Mouse (Mus musculus): Measurements from ENCODE around the gene Gsx2. TPM values are rescaled to one million over a fixed set of nuclear protein-coding genes. Genes with fewer than 3 reads are reported as not detected.

The Gsx2 gene
- polyA plus RNA-seq, 1 experiment, result not detected

DNA sequence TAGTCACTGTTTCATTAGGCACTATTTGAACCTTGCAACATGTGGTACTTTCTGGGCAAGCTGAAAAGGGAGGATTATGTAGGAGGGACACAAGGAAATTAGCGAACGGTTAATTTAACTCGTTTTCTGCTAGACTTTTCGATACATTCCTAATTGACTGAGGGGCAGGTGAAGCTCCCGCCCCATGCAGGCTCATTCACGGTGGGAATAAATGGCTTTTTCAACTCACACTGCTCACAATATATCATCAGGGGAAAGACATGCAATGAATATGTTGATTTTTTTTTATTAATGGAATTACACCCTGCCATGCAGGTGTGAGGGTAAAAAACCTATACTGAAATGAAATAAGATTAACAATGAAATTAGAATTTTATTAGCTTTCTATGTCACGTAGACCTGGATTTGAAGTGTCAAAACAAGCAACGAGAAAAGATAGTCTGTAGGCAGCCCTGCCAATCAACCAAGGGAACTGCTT, 9.0 kb downstream of the Gsx2 start:
- H3ac ChIP-seq (ENCODE audit: control insufficient read depth, insufficient read length, low read depth), result no peak overlapping the region
- H3K4me3 ChIP-seq (ENCODE audit: insufficient read depth, poor library complexity, severe bottlenecking), result no peak overlapping the region
- H3K79me2 ChIP-seq (ENCODE audit: control insufficient read depth, insufficient read depth), result no peaks in the 10 kb centered on the region
- H3K36me3 ChIP-seq (ENCODE audit: control insufficient read depth, insufficient read depth), result no peaks in the 10 kb centered on the region
- TF ChIP-seq CTCF (IDR thresholded peaks at IDR 0.05; ENCODE audit: control insufficient read depth, insufficient read depth, insufficient read length) (no peak), MYOD1 (IDR thresholded peaks at IDR 0.05; ENCODE audit: control insufficient read depth, insufficient read length, low read depth) (no peak)
- H3K27me3 ChIP-seq (ENCODE audit: control insufficient read depth, insufficient read depth, insufficient read length), result peaks cover 59% of the 10 kb centered on the region
- H3K79me3 ChIP-seq (ENCODE audit: low read depth), result no peaks in the 10 kb centered on the region

DNA sequence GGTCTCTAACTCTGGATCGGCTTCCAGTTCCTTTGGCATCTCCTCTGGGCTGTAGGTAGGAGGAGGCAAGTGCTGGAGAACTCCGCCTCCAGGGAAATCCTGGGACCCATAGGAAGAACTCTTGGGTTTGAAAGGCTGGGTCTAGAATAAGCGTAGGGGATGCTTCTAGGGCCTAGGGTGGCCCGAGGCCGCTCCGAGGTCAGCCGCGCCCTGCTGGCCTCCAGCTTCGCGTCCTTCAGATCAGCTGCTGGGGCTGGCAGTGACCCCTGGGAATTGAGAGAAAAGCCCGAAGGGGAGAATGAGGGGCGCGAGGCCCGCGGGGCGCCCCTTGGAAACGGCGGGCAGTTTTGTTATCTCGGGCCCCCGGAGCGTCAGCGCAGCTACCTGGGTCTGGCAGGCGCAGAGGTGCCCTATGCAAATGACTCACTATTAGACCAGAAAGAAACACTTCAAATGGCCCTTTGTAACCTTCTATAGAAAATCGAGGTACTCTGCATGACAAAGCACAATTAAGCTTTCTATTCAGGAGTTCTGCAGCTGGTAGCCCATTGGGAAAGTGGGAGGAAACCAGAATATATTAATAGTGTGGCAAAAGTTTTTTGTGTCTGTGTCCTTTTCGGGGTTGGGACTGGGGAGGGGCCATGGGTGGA, 9.6 kb downstream of the Gsx2 start:
- Histone ChIP-seq H3K79me2 (ENCODE audit: control insufficient read depth, insufficient read depth) (no peaks in the 10 kb centered on the region), H3ac (ENCODE audit: control insufficient read depth, insufficient read length, low read depth) (no peak overlapping the region), H3K27me3 (ENCODE audit: control insufficient read depth, insufficient read depth, insufficient read length) (peaks cover 59% of the 10 kb centered on the region), H3K36me3 (ENCODE audit: control insufficient read depth, insufficient read depth) (no peaks in the 10 kb centered on the region), H3K79me3 (ENCODE audit: low read depth) (no peaks in the 10 kb centered on the region), H3K4me3 (ENCODE audit: insufficient read depth, poor library complexity, severe bottlenecking) (no peak overlapping the region)
- no peak for TF ChIP-seq CTCF (IDR thresholded peaks at IDR 0.05; ENCODE audit: control insufficient read depth, insufficient read depth, insufficient read length)
- no peak for TF ChIP-seq CEBPB (IDR thresholded peaks at IDR 0.05; ENCODE audit: low read depth)
- TF ChIP-seq MAX (IDR thresholded peaks at IDR 0.05), result no peak
- no peak for TF ChIP-seq MYOD1 (IDR thresholded peaks at IDR 0.05; ENCODE audit: control insufficient read depth, insufficient read length, low read depth)
- TF ChIP-seq USF1 (IDR thresholded peaks at IDR 0.05; ENCODE audit: low read depth), result no peak
- no peak for TF ChIP-seq FOSL1 (IDR thresholded peaks at IDR 0.05; ENCODE audit: insufficient read depth, low read length, poor library complexity, severe bottlenecking)
- TF ChIP-seq MYOG (IDR thresholded peaks at IDR 0.05; ENCODE audit: control insufficient read depth, extremely low read depth, insufficient read length), result no peak

DNA sequence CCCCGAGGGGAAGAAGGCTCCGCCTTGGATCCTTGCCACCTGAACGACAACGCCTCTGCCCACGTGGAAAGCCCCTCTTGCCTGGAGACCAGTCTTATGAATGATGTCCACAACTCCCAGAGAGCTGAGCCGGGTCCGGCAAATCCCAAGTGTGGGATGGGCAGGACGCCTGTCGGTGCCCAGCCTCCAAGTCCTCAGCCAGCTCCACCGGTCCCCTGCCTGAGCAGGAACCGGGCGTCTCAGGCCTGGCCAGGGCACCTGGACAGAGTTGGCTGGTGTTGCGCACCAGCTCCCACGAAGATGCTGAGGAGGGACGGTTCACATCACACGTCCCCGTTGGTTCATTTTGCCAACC, 10.1 kb downstream of the Gsx2 start:
- H3K27me3 ChIP-seq (ENCODE audit: control insufficient read depth, insufficient read depth, insufficient read length), result peaks cover 54% of the 10 kb centered on the region
- no peak overlapping the region for H3K4me3 ChIP-seq (ENCODE audit: insufficient read depth, poor library complexity, severe bottlenecking)
- H3ac ChIP-seq (ENCODE audit: control insufficient read depth, insufficient read length, low read depth), result no peak overlapping the region

DNA sequence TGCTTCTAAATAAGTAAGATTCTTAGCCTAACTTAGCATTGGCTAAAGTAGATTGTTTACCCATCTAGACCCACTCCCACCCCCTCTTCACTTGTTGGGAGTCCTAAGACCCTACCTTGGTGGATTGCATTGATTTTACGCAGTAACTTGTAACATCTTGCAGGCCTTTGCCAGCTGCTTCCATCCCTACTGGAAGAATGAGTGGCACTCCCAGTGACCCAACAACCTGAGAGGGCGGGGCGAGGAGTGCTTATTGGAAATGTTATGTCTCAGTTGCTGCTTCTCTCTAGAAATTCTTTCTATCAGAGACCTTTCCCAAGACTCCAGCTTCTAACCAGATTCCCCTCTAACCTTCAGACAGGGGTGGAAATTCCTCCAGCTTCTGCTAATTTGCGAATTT, 10.5 kb downstream of the Gsx2 start:
- H3K79me3 ChIP-seq (ENCODE audit: low read depth), result no peaks in the 10 kb centered on the region
- H3ac ChIP-seq (ENCODE audit: control insufficient read depth, insufficient read length, low read depth), result no peak overlapping the region
- H3K36me3 ChIP-seq (ENCODE audit: control insufficient read depth, insufficient read depth), result no peaks in the 10 kb centered on the region
- H3K4me3 ChIP-seq (ENCODE audit: insufficient read depth, poor library complexity, severe bottlenecking), result no peak overlapping the region
- no peaks in the 10 kb centered on the region for H3K79me2 ChIP-seq (ENCODE audit: control insufficient read depth, insufficient read depth)
- TF ChIP-seq USF1 (IDR thresholded peaks at IDR 0.05; ENCODE audit: low read depth) (no peak), FOSL1 (IDR thresholded peaks at IDR 0.05; ENCODE audit: insufficient read depth, low read length, poor library complexity, severe bottlenecking) (no peak), CEBPB (IDR thresholded peaks at IDR 0.05; ENCODE audit: low read depth) (no peak), MYOG (IDR thresholded peaks at IDR 0.05; ENCODE audit: control insufficient read depth, extremely low read depth, insufficient read length) (no peak)
- H3K27me3 ChIP-seq (ENCODE audit: control insufficient read depth, insufficient read depth, insufficient read length), result peaks cover 50% of the 10 kb centered on the region

More for the DNA sequence above, 10.1 kb downstream of the Gsx2 start:
- TF ChIP-seq FOSL1 (IDR thresholded peaks at IDR 0.05; ENCODE audit: insufficient read depth, low read length, poor library complexity, severe bottlenecking), result no peak
- TF ChIP-seq CTCF (IDR thresholded peaks at IDR 0.05; ENCODE audit: control insufficient read depth, insufficient read depth, insufficient read length), result no peak
- Histone ChIP-seq H3K36me3 (ENCODE audit: control insufficient read depth, insufficient read depth) (no peaks in the 10 kb centered on the region), H3K79me3 (ENCODE audit: low read depth) (no peaks in the 10 kb centered on the region), H3K79me2 (ENCODE audit: control insufficient read depth, insufficient read depth) (no peaks in the 10 kb centered on the region)

DNA sequence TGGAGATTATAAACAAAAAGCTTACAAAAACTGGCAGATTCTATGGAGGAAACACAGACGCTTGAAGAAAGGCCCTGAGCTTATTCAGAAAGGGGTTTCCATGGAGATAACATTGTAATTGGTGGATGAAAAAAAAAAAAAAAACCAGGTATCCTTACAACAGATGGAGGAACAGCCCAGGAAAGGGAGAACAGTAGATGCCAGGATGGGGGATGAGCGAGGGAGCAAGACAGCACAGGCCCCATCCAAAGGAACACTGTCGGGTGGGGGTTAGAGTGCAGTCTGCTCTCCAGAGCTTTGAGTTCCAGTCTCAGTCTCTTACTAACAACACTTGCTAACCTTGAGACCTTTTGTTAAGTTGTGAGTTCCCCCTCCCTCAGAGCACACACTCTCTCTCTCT, 31.1 kb downstream of the Gsx2 start:
- no peak for TF ChIP-seq MAX (IDR thresholded peaks at IDR 0.05)
- TF ChIP-seq MYOD1 (IDR thresholded peaks at IDR 0.05; ENCODE audit: control insufficient read depth, insufficient read length, low read depth), result no peak
- no peak for TF ChIP-seq CEBPB (IDR thresholded peaks at IDR 0.05; ENCODE audit: low read depth)
- TF ChIP-seq MYOG (IDR thresholded peaks at IDR 0.05; ENCODE audit: control insufficient read depth, extremely low read depth, insufficient read length), result no peak
- TF ChIP-seq CTCF (IDR thresholded peaks at IDR 0.05; ENCODE audit: control insufficient read depth, insufficient read depth, insufficient read length), result no peak
- no peak for TF ChIP-seq FOSL1 (IDR thresholded peaks at IDR 0.05; ENCODE audit: insufficient read depth, low read length, poor library complexity, severe bottlenecking)
- TF ChIP-seq USF1 (IDR thresholded peaks at IDR 0.05; ENCODE audit: low read depth), result no peak
- H3K79me3 ChIP-seq (ENCODE audit: low read depth), result no peaks in the 10 kb centered on the region
- H3K27me3 ChIP-seq (ENCODE audit: control insufficient read depth, insufficient read depth, insufficient read length), result peaks cover 4% of the 10 kb centered on the region
- H3K36me3 ChIP-seq (ENCODE audit: control insufficient read depth, insufficient read depth), result no peaks in the 10 kb centered on the region
- no peak overlapping the region for H3ac ChIP-seq (ENCODE audit: control insufficient read depth, insufficient read length, low read depth)
- H3K79me2 ChIP-seq (ENCODE audit: control insufficient read depth, insufficient read depth), result no peaks in the 10 kb centered on the region
- H3K4me3 ChIP-seq (ENCODE audit: insufficient read depth, poor library complexity, severe bottlenecking), result no peak overlapping the region

DNA sequence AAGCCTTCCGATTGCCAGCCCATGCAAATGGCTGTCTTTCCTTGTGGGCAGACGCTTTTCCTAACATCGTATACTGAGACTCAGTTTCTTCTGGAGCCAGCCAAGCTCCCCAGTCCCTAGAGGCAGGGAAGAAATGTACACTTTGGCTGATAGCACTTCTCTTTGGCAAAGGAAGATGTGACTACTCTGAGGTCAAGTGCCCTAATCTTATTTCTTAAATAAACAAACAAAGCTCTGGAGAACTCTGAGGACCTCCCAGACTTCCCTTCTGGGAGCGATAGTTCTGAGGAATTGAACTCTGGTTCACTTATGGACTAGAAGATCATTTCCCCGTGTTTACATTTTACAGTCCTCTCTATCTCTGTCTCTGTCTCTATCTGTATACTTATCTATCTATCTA, 34.0 kb downstream of the Gsx2 start:
- no peak overlapping the region for H3ac ChIP-seq (ENCODE audit: control insufficient read depth, insufficient read length, low read depth)
- no peaks in the 10 kb centered on the region for H3K36me3 ChIP-seq (ENCODE audit: control insufficient read depth, insufficient read depth)
- H3K4me3 ChIP-seq (ENCODE audit: insufficient read depth, poor library complexity, severe bottlenecking), result no peak overlapping the region
- H3K79me3 ChIP-seq (ENCODE audit: low read depth), result no peaks in the 10 kb centered on the region
- TF ChIP-seq CEBPB (IDR thresholded peaks at IDR 0.05; ENCODE audit: low read depth) (no peak), MYOD1 (IDR thresholded peaks at IDR 0.05; ENCODE audit: control insufficient read depth, insufficient read length, low read depth) (no peak)
- no peaks in the 10 kb centered on the region for H3K27me3 ChIP-seq (ENCODE audit: control insufficient read depth, insufficient read depth, insufficient read length)
- H3K79me2 ChIP-seq (ENCODE audit: control insufficient read depth, insufficient read depth), result no peaks in the 10 kb centered on the region
